Mouse (Mus musculus): ENCODE measurements around the gene Ptpn21. TPM values are rescaled to one million over a fixed set of nuclear protein-coding genes. Genes with fewer than 3 reads are reported as not detected.

The Ptpn21 gene
- polyA plus RNA-seq, 1 experiment from 2014 or later = 12.0 TPM

GRCm38 (mm10) chr12:98714757-98715156, 22.4 kb downstream of the Ptpn21 start:
- no peak overlapping the region for H3K9ac ChIP-seq (ENCODE audit: low read length)
- H3K27me3 ChIP-seq (ENCODE audit: control insufficient read depth, insufficient read depth, low read length) = no peaks in the 10 kb centered on the region
- no peak overlapping the region for H3K27ac ChIP-seq (ENCODE audit: low read depth, low read length)
- 16% methylated on average over 11 of the region's 11 CpGs for WGBS
- ATAC-seq (replicated peaks; ENCODE audit: low FRiP score) (no peak), DNase-seq (ENCODE audit: low spot score) (no peak)
- no peaks in the 10 kb centered on the region for H3K36me3 ChIP-seq (ENCODE audit: control insufficient read depth, insufficient read depth, low read length)
- no peaks in the 10 kb centered on the region for H3K9me3 ChIP-seq (ENCODE audit: control insufficient read depth, low read length)
- H3K4me1 ChIP-seq (replicated peaks; ENCODE audit: control insufficient read depth, insufficient read depth, low read length) = peaks cover 2% of the 10 kb centered on the region; the same call in 1 of the 2 replicates
- no peak overlapping the region for H3K4me2 ChIP-seq (ENCODE audit: low read depth, low read length, severe bottlenecking)
- no peak overlapping the region for H3K4me3 ChIP-seq (ENCODE audit: low read depth, low read length)

- Histone ChIP-seq H3K4me3 (ENCODE audit: low read depth, low read length) (no peak overlapping the region), H3K9ac (ENCODE audit: low read length) (no peak overlapping the region), H3K4me2 (ENCODE audit: low read depth, low read length, severe bottlenecking) (no peak overlapping the region), H3K27ac (ENCODE audit: low read depth, low read length) (no peak overlapping the region), H3K27me3 (ENCODE audit: control insufficient read depth, insufficient read depth, low read length) (no peaks in the 10 kb centered on the region), H3K9me3 (ENCODE audit: control insufficient read depth, low read length) (no peaks in the 10 kb centered on the region), H3K4me1 (replicated peaks; ENCODE audit: control insufficient read depth, insufficient read depth, low read length) (peaks cover 2% of the 10 kb centered on the region; the same call in 1 of the 2 replicates), H3K36me3 (ENCODE audit: control insufficient read depth, insufficient read depth, low read length) (no peaks in the 10 kb centered on the region)
- ATAC-seq (replicated peaks; ENCODE audit: low FRiP score) (no peak), DNase-seq (ENCODE audit: low spot score) (no peak)
- 55% methylated on average over 7 of the region's 7 CpGs for WGBS
Observed at GRCm38 (mm10) chr12:98713621-98714103, 23.5 kb downstream of the Ptpn21 start.

- WGBS = 67% methylated on average over 6 of the region's 6 CpGs
- H3K4me2 ChIP-seq (ENCODE audit: low read depth, low read length, severe bottlenecking) = no peak overlapping the region
- no peak for ATAC-seq (replicated peaks; ENCODE audit: low FRiP score)
Observed at GRCm38 (mm10) chr12:98712819-98713218, 24.4 kb downstream of the Ptpn21 start.

GRCm38 (mm10) chr12:98703961-98704360, 33.2 kb downstream of the Ptpn21 start:
- WGBS = 76% methylated on average over 10 of the region's 10 CpGs
- Histone ChIP-seq H3K36me3 (ENCODE audit: control insufficient read depth, insufficient read depth, low read length) (no peaks in the 10 kb centered on the region), H3K9ac (ENCODE audit: low read length) (no peak overlapping the region), H3K9me3 (ENCODE audit: control insufficient read depth, low read length) (no peaks in the 10 kb centered on the region), H3K27me3 (ENCODE audit: control insufficient read depth, insufficient read depth, low read length) (no peaks in the 10 kb centered on the region), H3K27ac (ENCODE audit: low read depth, low read length) (no peak overlapping the region), H3K4me2 (ENCODE audit: low read depth, low read length, severe bottlenecking) (no peak overlapping the region), H3K4me1 (replicated peaks; ENCODE audit: control insufficient read depth, insufficient read depth, low read length) (no peaks in the 10 kb centered on the region), H3K4me3 (ENCODE audit: low read depth, low read length) (no peak overlapping the region)
- ATAC-seq (replicated peaks; ENCODE audit: low FRiP score) (no peak), DNase-seq (ENCODE audit: low spot score) (no peak)

More at GRCm38 (mm10) chr12:98712819-98713218, 24.4 kb downstream of the Ptpn21 start:
- no peaks in the 10 kb centered on the region for H3K9me3 ChIP-seq (ENCODE audit: control insufficient read depth, low read length)
- H3K36me3 ChIP-seq (ENCODE audit: control insufficient read depth, insufficient read depth, low read length) = no peaks in the 10 kb centered on the region
- DNase-seq (ENCODE audit: low spot score) = no peak
- H3K27me3 ChIP-seq (ENCODE audit: control insufficient read depth, insufficient read depth, low read length) = no peaks in the 10 kb centered on the region
- H3K4me1 ChIP-seq (replicated peaks; ENCODE audit: control insufficient read depth, insufficient read depth, low read length) = peaks cover 2% of the 10 kb centered on the region; the same call in 1 of the 2 replicates
- no peak overlapping the region for H3K4me3 ChIP-seq (ENCODE audit: low read depth, low read length)
- no peak overlapping the region for H3K27ac ChIP-seq (ENCODE audit: low read depth, low read length)
- H3K9ac ChIP-seq (ENCODE audit: low read length) = no peak overlapping the region

GRCm38 (mm10) chr12:98703554-98703953, 33.7 kb downstream of the Ptpn21 start:
- Histone ChIP-seq H3K4me2 (ENCODE audit: low read depth, low read length, severe bottlenecking) (no peak overlapping the region), H3K27me3 (ENCODE audit: control insufficient read depth, insufficient read depth, low read length) (no peaks in the 10 kb centered on the region), H3K36me3 (ENCODE audit: control insufficient read depth, insufficient read depth, low read length) (no peaks in the 10 kb centered on the region), H3K9me3 (ENCODE audit: control insufficient read depth, low read length) (no peaks in the 10 kb centered on the region), H3K27ac (ENCODE audit: low read depth, low read length) (no peak overlapping the region), H3K9ac (ENCODE audit: low read length) (no peak overlapping the region), H3K4me1 (replicated peaks; ENCODE audit: control insufficient read depth, insufficient read depth, low read length) (no peaks in the 10 kb centered on the region), H3K4me3 (ENCODE audit: low read depth, low read length) (no peak overlapping the region)
- DNase-seq (ENCODE audit: low spot score) (no peak), ATAC-seq (replicated peaks; ENCODE audit: low FRiP score) (no peak)
- WGBS = 84% methylated on average over 2 of the region's 2 CpGs

GRCm38 (mm10) chr12:98701564-98701963, 35.6 kb downstream of the Ptpn21 start:
- DNase-seq (ENCODE audit: low spot score) = no peak
- ATAC-seq (replicated peaks; ENCODE audit: low FRiP score) = no peak
- no peaks in the 10 kb centered on the region for H3K9me3 ChIP-seq (ENCODE audit: control insufficient read depth, low read length)
- H3K9ac ChIP-seq (ENCODE audit: low read length) = no peak overlapping the region
- no peak overlapping the region for H3K4me3 ChIP-seq (ENCODE audit: low read depth, low read length)
- no peaks in the 10 kb centered on the region for H3K4me1 ChIP-seq (replicated peaks; ENCODE audit: control insufficient read depth, insufficient read depth, low read length)
- 87% methylated on average over 9 of the region's 9 CpGs for WGBS
- no peaks in the 10 kb centered on the region for H3K27me3 ChIP-seq (ENCODE audit: control insufficient read depth, insufficient read depth, low read length)
- no peak overlapping the region for H3K4me2 ChIP-seq (ENCODE audit: low read depth, low read length, severe bottlenecking)
- no peak overlapping the region for H3K27ac ChIP-seq (ENCODE audit: low read depth, low read length)
- no peaks in the 10 kb centered on the region for H3K36me3 ChIP-seq (ENCODE audit: control insufficient read depth, insufficient read depth, low read length)

- WGBS = 90% methylated on average over 5 of the region's 5 CpGs
- DNase-seq (ENCODE audit: low spot score) (no peak), ATAC-seq (replicated peaks; ENCODE audit: low FRiP score) (no peak)
- no peak overlapping the region for H3K4me3 ChIP-seq (ENCODE audit: low read depth, low read length)
- no peaks in the 10 kb centered on the region; the same call in 1 of the 2 replicates for H3K36me3 ChIP-seq (ENCODE audit: control insufficient read depth, insufficient read depth, low read length)
- no peak overlapping the region for H3K27ac ChIP-seq (ENCODE audit: low read depth, low read length)
- H3K9ac ChIP-seq (ENCODE audit: low read length) = no peak overlapping the region
- no peaks in the 10 kb centered on the region for H3K9me3 ChIP-seq (ENCODE audit: control insufficient read depth, low read length)
- no peaks in the 10 kb centered on the region for H3K27me3 ChIP-seq (ENCODE audit: control insufficient read depth, insufficient read depth, low read length)
- H3K4me1 ChIP-seq (replicated peaks; ENCODE audit: control insufficient read depth, insufficient read depth, low read length) = no peaks in the 10 kb centered on the region
- H3K4me2 ChIP-seq (ENCODE audit: low read depth, low read length, severe bottlenecking) = no peak overlapping the region
Observed at GRCm38 (mm10) chr12:98697202-98697601, 40.0 kb downstream of the Ptpn21 start.

GRCm38 (mm10) chr12:98690230-98690629, 47.0 kb downstream of the Ptpn21 start:
- H3K9ac ChIP-seq (ENCODE audit: low read length) = no peak overlapping the region
- WGBS = 88% methylated on average over 8 of the region's 8 CpGs
- H3K27me3 ChIP-seq (ENCODE audit: control insufficient read depth, insufficient read depth, low read length) = no peaks in the 10 kb centered on the region
- ATAC-seq (replicated peaks; ENCODE audit: low FRiP score) (no peak), DNase-seq (ENCODE audit: low spot score) (no peak)
- no peaks in the 10 kb centered on the region for H3K4me1 ChIP-seq (replicated peaks; ENCODE audit: control insufficient read depth, insufficient read depth, low read length)
- no peak overlapping the region for H3K4me3 ChIP-seq (ENCODE audit: low read depth, low read length)
- H3K36me3 ChIP-seq (ENCODE audit: control insufficient read depth, insufficient read depth, low read length) = no peaks in the 10 kb centered on the region; the same call in 1 of the 2 replicates
- H3K27ac ChIP-seq (ENCODE audit: low read depth, low read length) = no peak overlapping the region
- no peak overlapping the region for H3K4me2 ChIP-seq (ENCODE audit: low read depth, low read length, severe bottlenecking)
- no peaks in the 10 kb centered on the region for H3K9me3 ChIP-seq (ENCODE audit: control insufficient read depth, low read length)

GRCm38 (mm10) chr12:98683574-98683973, 53.6 kb downstream of the Ptpn21 start:
- H3K4me3 ChIP-seq (ENCODE audit: low read depth, low read length) = no peak overlapping the region
- H3K27ac ChIP-seq (ENCODE audit: low read depth, low read length) = no peak overlapping the region
- DNase-seq (ENCODE audit: low spot score) = no peak
- peaks cover 6% of the 10 kb centered on the region; the same call in 1 of the 2 replicates for H3K36me3 ChIP-seq (ENCODE audit: control insufficient read depth, insufficient read depth, low read length)
- no peak overlapping the region for H3K4me2 ChIP-seq (ENCODE audit: low read depth, low read length, severe bottlenecking)
- no peak overlapping the region for H3K9ac ChIP-seq (ENCODE audit: low read length)
- no peaks in the 10 kb centered on the region for H3K27me3 ChIP-seq (ENCODE audit: control insufficient read depth, insufficient read depth, low read length)
- no peaks in the 10 kb centered on the region for H3K4me1 ChIP-seq (replicated peaks; ENCODE audit: control insufficient read depth, insufficient read depth, low read length)
- ATAC-seq (replicated peaks; ENCODE audit: low FRiP score) = no peak
- 83% methylated on average over 6 of the region's 6 CpGs for WGBS
- H3K9me3 ChIP-seq (ENCODE audit: control insufficient read depth, low read length) = no peaks in the 10 kb centered on the region
